Mouse (Mus musculus): ENCODE results near the gene Tex52. TPM values are rescaled to one million over a fixed set of nuclear protein-coding genes. Genes with fewer than 3 reads are reported as not detected.
A peak's percentile ranks its signal among the peaks of the same experiment; 100 is the strongest.
"Not testable (repeated sequence)": the region's sequence is repeated elsewhere in the genome, so short reads cannot be mapped to it uniquely, and the experiment has no call there.

Gene Tex52
- total RNA-seq, 2 experiments from 2014 or later, result not detected

DNA sequence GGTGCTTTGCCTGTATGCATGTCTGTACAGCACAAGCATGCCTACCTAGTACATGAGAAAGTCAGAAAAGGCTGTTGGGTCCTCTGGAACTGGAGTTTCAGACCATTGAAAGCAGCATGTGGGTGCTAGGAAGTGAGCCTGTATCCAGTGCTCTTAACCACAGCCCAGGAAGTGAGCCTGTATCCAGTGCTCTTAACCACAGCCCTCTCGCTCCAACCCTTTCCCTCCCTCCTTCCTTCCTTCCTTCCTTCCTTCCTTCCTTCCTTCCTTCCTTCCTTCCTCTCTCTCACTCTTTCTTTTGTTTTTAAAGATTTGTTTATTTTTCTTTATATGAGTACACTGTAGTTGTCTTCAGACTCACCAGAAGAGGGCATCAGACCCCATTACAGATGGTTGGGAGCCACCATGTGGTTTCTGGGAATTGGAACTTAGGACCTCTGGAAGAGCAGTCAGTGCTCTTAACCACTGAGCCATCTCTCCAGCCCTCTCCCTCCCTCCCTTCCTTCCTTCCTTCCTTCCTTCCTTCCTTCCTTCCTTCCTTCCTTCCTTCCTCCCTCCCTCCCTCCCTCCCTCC, 5.4 kb downstream of the Tex52 start:
- DNase-seq, result not testable (repeated sequence)

DNA sequence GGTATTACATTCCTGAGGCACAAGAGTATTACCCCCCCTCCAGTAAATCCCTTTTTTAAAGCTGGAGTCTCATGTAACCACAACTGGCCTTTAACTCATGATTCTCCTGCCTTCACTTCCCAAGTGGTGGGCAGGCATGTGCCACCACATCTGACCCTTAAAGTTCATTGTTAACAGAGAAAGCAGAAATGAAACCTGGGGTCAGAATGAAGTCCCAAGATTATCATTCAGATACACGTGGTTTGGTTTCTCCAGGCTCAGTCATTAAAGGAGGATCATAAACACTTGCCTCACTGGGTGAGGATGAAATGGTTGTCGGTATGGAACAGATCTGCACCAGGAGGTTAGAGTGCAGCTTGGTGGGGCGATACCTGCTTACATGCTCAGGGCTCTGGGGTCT, 6.0 kb downstream of the Tex52 start:
- no peak for DNase-seq

- DNase-seq, result no peak
Observed at GRCm38 (mm10) chr6:128383752-128384151, 8.5 kb downstream of the Tex52 start.

DNA sequence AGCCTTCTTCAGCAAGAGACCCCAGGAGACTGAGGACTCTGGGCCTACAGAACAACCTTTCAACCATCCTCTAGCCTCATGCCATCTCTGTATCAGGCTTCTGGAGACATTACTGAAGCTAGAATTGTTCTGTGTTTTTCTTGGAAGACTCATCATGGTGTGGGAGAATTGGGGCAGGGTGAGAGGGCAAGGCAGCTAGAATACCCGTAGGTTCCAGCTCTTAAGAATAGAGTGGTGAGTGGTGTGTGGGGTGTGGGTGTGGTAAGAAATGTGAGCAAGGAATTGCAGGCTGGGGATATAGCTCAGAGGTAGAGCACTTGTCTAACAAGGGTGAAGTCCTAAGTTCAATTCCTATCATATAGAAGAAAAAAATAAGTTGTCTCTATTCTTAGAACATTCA, 9.8 kb downstream of the Tex52 start:
- DNase-seq, result no peak

- no peak for DNase-seq
Observed at GRCm38 (mm10) chr6:128389185-128389584, 13.9 kb downstream of the Tex52 start.

GRCm38 (mm10) chr6:128390683-128391082, 15.4 kb downstream of the Tex52 start:
- DNase-seq, result no peak

DNA sequence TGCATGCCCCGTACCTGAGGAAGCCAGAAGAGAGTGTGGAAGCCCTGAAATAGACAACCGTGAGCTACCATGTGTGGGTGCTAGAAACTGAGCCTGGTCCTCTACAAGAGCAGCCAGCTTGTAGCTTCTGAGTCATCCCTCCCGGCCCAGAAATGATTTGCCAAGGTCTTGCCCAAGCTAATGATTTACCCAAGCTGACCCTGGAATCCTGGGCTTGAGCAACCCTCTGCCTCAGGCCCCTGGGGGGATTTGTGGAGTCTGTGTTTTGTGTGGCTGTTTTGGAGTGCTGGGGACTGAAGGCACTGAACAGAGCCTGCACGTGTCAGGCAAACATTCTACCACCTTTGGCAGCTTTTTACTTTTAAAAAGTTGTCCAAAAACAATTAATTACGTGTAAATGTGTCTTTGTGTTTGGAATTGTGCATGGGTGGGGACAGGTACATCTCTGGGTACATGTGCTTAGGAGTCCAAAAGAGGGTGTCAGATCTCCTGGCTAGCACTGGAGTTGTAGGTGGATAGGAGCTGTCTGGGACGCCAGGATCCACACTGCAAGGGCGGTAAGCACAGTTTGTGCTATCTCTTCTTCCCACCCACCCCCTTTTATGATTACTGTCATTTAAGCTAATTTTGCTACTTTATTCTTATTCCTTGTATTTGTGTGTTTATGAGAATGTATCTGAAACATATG, 22.5 kb downstream of the Tex52 start:
- DNase-seq, result peak; percentile 75 to 77

- DNase-seq, result no peak
Observed at GRCm38 (mm10) chr6:128398996-128399395, 23.7 kb downstream of the Tex52 start, which contains the start of gene Nrip2. Nrip2 (plus strand) TSS chr6:128399296.

GRCm38 (mm10) chr6:128399421-128400185, 24.3 kb downstream of the Tex52 start:
- peak; percentile 61 to 64 for DNase-seq

DNA sequence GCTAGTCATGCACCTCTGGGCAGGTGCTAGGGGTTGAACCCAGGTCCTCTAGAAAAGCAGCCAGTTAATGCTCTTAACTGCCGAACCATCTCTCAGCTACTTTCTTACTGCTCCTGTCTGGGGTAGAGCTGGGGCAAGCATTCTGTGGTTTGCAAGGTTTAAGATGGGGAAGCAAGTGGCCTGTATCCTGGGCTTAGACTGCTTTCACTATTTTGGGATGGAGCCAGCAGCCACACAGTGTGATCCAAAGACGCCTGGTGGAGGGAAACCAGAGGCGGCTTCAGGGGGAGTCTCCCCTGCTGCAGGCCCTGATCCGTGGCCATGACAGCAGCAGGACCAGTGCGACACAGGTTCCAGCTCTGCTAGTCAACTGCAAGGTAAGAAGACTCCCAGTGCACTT, 29.5 kb downstream of the Tex52 start:
- DNase-seq, result no peak

- no peak for DNase-seq
Observed at GRCm38 (mm10) chr6:128408544-128409125, 33.4 kb downstream of the Tex52 start.

DNA sequence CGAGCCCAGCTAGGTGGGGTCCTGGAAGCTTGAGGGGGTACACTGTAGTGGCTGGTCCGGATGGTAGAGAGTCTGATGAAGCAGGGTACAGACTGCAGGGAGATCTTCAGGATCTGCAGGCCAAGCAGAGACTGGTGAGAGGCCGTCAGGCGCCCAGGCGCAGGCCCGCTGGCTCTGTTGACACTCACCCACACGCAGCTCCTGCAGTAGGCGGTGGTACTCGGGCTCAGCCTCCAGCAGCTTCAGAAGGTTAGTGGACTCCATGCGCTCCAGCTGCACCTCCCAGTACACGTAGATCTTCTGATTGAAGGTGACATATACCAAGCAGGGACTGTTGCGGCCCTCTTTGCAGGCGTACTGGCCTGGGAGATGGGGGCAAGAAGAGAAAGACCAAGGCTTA, 35.0 kb downstream of the Tex52 start:
- no peak for DNase-seq

GRCm38 (mm10) chr6:128411115-128411514, 35.9 kb downstream of the Tex52 start:
- peak; percentile 77 to 78 for DNase-seq

GRCm38 (mm10) chr6:128416169-128416568, 40.9 kb downstream of the Tex52 start:
- DNase-seq, result no peak

- no peak for DNase-seq
Observed at GRCm38 (mm10) chr6:128418076-128418475, 42.8 kb downstream of the Tex52 start.

- DNase-seq, result no peak
Observed at GRCm38 (mm10) chr6:128421036-128421435, 45.8 kb downstream of the Tex52 start.

DNA sequence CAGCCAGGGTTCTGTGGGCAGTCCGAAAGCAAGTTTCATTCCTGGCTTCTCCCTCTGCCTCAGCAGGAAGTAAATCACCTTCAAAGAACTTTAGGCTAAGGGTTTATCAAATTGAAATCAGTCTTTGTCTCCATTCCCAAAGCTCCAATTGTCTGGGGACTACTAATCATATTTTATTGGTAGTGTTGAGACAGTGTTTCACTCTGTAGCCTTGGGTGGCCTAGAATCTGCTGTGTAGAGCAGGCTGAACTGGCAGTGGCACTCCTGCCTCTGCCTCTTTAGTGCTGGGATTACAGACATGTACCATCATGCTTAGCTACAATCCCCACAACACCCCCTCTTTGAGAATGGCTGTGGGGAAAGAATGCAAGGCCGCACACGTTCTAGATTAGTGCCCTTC, 46.2 kb downstream of the Tex52 start:
- DNase-seq, result no peak

DNA sequence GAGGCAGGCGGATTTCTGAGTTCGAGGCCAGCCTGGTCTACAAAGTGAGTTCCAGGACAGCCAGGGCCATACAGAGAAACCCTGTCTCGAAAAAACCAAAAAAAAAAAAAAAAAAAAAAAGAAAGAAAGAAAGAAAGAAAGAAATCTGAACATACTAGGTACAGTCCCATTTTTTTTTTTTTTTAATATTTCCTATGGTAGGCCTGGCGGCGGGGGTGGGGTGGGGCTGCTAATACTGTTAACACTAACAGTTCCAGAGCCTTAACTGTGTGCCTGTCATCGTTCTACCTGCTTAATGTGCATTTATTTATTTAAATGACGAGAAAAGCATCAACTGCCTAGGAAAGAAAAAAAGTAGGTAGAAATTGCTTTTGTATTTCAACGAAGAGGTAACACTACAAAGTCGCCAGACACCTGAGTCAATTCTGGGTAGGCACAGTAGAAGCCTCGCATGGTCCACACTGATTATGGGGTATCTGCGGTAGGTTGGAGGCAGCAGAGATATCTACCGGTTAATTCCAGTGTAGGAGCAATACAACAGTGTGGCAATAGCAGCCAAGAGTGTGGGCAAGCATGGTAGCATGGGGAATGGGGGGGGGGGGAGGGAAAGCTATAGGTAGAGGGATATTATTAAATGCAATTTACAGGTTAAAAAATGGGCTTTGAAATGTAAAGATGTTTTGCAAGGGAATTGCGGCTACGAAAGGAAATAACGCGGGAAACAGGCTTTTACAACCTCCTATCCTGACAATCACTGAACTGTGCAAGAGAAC, 48.4 kb downstream of the Tex52 start:
- DNase-seq, result no peak

- peak; percentile 95 to 96 for DNase-seq
Observed at GRCm38 (mm10) chr6:128424269-128425019, 49.2 kb downstream of the Tex52 start, which contains the start of gene Itfg2. Itfg2 (minus strand) TSS chr6:128424931.

GRCm38 (mm10) chr6:128425046-128425445, 49.8 kb downstream of the Tex52 start:
- DNase-seq, result no peak

GRCm38 (mm10) chr6:128427571-128427970, 52.3 kb downstream of the Tex52 start:
- DNase-seq, result no peak
